Mouse (Mus musculus): ENCODE results near the gene Dock8. TPM values are rescaled to one million over a fixed set of nuclear protein-coding genes. Genes with fewer than 3 reads are reported as not detected.

Gene Dock8
- total and polyA plus RNA-seq, 3 experiments: 9.4 to 34.7 (median 17.1) TPM

- DNase-seq: no peak
Measured at GRCm38 (mm10) chr19:25123031-25123430, 123.7 kb downstream of the Dock8 start.

- no peak for DNase-seq
Measured at GRCm38 (mm10) chr19:25123461-25123860, 124.1 kb downstream of the Dock8 start.

- DNase-seq: no peak
Measured at GRCm38 (mm10) chr19:25132322-25132721, 133.0 kb downstream of the Dock8 start.

- DNase-seq: no peak
Measured at GRCm38 (mm10) chr19:25133959-25134358, 134.6 kb downstream of the Dock8 start.

GRCm38 (mm10) chr19:25136171-25136570 lies 136.8 kb downstream of the Dock8 start:
- DNase-seq: no peak

- peak; percentile 45 for DNase-seq
Measured at GRCm38 (mm10) chr19:25137907-25138820, 138.8 kb downstream of the Dock8 start.

- DNase-seq: no peak
Measured at GRCm38 (mm10) chr19:25144110-25145028, 145.0 kb downstream of the Dock8 start.

GRCm38 (mm10) chr19:25145116-25145515 lies 145.8 kb downstream of the Dock8 start:
- no peak for DNase-seq

- DNase-seq: no peak
Measured at GRCm38 (mm10) chr19:25146122-25146521, 146.8 kb downstream of the Dock8 start.

GRCm38 (mm10) chr19:25149788-25150187 lies 150.5 kb downstream of the Dock8 start:
- DNase-seq: no peak

GRCm38 (mm10) chr19:25154506-25155178 lies 155.3 kb downstream of the Dock8 start:
- DNase-seq: no peak

GRCm38 (mm10) chr19:25155250-25155649 lies 155.9 kb downstream of the Dock8 start:
- DNase-seq: no peak

- no peak for DNase-seq
Measured at GRCm38 (mm10) chr19:25155709-25156108, 156.4 kb downstream of the Dock8 start.

GRCm38 (mm10) chr19:25162270-25162669 lies 162.9 kb downstream of the Dock8 start:
- DNase-seq: no peak

- no peak for DNase-seq
Measured at GRCm38 (mm10) chr19:25163426-25163825, 164.1 kb downstream of the Dock8 start.

GRCm38 (mm10) chr19:25166412-25166811 lies 167.1 kb downstream of the Dock8 start:
- DNase-seq: no peak

GRCm38 (mm10) chr19:25171395-25171794 lies 172.1 kb downstream of the Dock8 start:
- no peak for DNase-seq

GRCm38 (mm10) chr19:25176746-25177145 lies 177.4 kb downstream of the Dock8 start:
- DNase-seq: no peak

GRCm38 (mm10) chr19:25180024-25180423 lies 180.7 kb downstream of the Dock8 start:
- no peak for DNase-seq

- no peak for DNase-seq
Measured at GRCm38 (mm10) chr19:25180547-25180946, 181.2 kb downstream of the Dock8 start.

- no peak for DNase-seq
Measured at GRCm38 (mm10) chr19:25184076-25184475, 184.7 kb downstream of the Dock8 start.

- DNase-seq: peak; percentile 54
Measured at GRCm38 (mm10) chr19:25186316-25186715, 187.0 kb downstream of the Dock8 start.
